Mouse (Mus musculus): ENCODE measurements around the gene Popdc2. TPM values are rescaled to one million over a fixed set of nuclear protein-coding genes. Genes with fewer than 3 reads are reported as not detected.
A peak's percentile ranks its signal among the peaks of the same experiment; 100 is the strongest.

The Popdc2 gene
- polyA plus RNA-seq, 1 experiment: 1.5 TPM

DNA sequence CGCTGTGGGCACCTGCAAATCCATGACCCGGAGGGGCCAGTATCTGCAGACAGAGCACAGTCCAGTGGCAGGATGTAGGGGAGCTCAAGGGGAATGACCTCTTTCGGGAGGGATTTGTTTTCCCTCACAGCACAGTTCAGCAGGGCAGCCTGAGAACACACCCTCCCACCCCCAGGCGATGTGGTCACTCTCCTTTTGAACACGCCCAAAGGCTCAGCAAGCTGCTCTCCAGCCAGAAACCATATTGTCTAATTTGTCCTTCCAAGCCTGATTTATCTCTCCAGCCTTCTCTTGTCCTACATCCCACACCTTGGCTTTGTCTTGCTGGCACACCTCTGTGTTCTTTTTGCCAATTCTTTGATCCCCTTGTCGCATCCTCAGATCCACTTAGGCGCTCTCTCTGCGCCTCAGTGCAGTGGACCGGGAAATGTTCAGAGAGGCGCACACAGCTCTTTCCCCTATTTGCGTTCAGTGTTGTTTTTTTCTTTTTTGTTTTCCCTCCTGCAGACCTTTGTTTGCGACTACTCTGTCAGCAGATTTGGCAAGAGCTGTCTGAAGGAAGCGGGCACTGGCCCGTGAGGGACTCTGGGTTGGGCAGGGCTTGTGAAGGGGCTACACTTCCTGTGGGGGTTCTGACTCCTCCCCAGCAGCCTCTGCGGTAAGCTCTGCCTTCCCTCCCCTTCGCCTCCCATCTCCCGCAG lies 37.7 kb downstream of the Popdc2 start:
- Histone ChIP-seq H3K27me3 (replicated peaks; ENCODE audit: control insufficient read depth, insufficient read depth, low read length) (no peaks in the 10 kb centered on the region), H3K4me3 (ENCODE audit: insufficient read depth, low read depth, low read length) (peak overlapping the region; percentile 14), H3K4me1 (ENCODE audit: control insufficient read depth, insufficient read depth, low read length) (peaks cover 11% of the 10 kb centered on the region; the same call in 1 of the 2 replicates), H3K36me3 (ENCODE audit: control insufficient read depth, insufficient read depth, low read length) (no peaks in the 10 kb centered on the region), H3K27ac (ENCODE audit: insufficient read depth, low read depth, low read length) (no peak overlapping the region; the same call in 1 of the 2 replicates)
- 19% methylated on average over 17 of the region's 17 CpGs for WGBS
- peak; percentile 69 for DNase-seq
- no peak for TF ChIP-seq POLR2A (IDR thresholded peaks at IDR 0.05; ENCODE audit: low read depth, low read length)
- no peak for TF ChIP-seq CTCF (conservative IDR thresholded peaks at IDR 0.05; ENCODE audit: insufficient read depth, insufficient read length, low read depth, low read length)

- H3K4me1 ChIP-seq (ENCODE audit: control insufficient read depth, insufficient read depth, low read length): peaks cover 11% of the 10 kb centered on the region; the same call in 1 of the 2 replicates
- no peak for TF ChIP-seq POLR2A (IDR thresholded peaks at IDR 0.05; ENCODE audit: low read depth, low read length)
- no peak for TF ChIP-seq CTCF (conservative IDR thresholded peaks at IDR 0.05; ENCODE audit: insufficient read depth, insufficient read length, low read depth, low read length)
- DNase-seq: no peak
- H3K4me3 ChIP-seq (ENCODE audit: insufficient read depth, low read depth, low read length): peak overlapping the region; percentile 14; the same call in 1 of the 2 replicates
- H3K36me3 ChIP-seq (ENCODE audit: control insufficient read depth, insufficient read depth, low read length): no peaks in the 10 kb centered on the region
- 89% methylated on average over 9 of the region's 9 CpGs for WGBS
- H3K27me3 ChIP-seq (replicated peaks; ENCODE audit: control insufficient read depth, insufficient read depth, low read length): no peaks in the 10 kb centered on the region
- no peak overlapping the region for H3K27ac ChIP-seq (ENCODE audit: insufficient read depth, low read depth, low read length)
These were observed 38.4 kb downstream of the Popdc2 start for GRCm38 (mm10) chr16:38400311-38400960.

DNA sequence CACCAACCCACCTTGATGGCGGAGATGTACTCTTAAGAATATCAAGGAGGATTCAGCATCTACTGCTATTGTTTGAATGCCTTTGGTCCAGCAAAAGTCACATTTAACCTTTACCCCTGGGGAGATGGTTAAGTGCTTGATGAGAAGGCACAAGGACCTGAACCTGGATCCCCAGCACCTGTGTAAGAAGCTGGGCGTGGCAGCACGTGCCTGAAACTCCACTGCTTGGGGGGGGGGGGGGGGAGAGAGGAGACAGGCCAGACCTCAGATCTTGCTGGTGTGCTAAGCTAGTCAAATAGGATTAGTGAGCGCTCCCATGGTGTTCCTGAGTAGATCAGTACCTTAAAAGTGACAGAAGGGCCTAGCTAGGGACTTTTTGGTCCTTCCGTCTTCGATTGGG lies 39.5 kb downstream of the Popdc2 start:
- no peak for DNase-seq
- Histone ChIP-seq H3K36me3 (ENCODE audit: control insufficient read depth, insufficient read depth, low read length) (no peaks in the 10 kb centered on the region), H3K4me3 (ENCODE audit: insufficient read depth, low read depth, low read length) (no peak overlapping the region), H3K27ac (ENCODE audit: insufficient read depth, low read depth, low read length) (no peak overlapping the region), H3K27me3 (replicated peaks; ENCODE audit: control insufficient read depth, insufficient read depth, low read length) (no peaks in the 10 kb centered on the region), H3K4me1 (ENCODE audit: control insufficient read depth, insufficient read depth, low read length) (peaks cover 8% of the 10 kb centered on the region; the same call in 1 of the 2 replicates)
- TF ChIP-seq CTCF (conservative IDR thresholded peaks at IDR 0.05; ENCODE audit: insufficient read depth, insufficient read length, low read depth, low read length) (no peak), POLR2A (IDR thresholded peaks at IDR 0.05; ENCODE audit: low read depth, low read length) (no peak)
- 95% methylated on average over 6 of the region's 6 CpGs for WGBS

DNA sequence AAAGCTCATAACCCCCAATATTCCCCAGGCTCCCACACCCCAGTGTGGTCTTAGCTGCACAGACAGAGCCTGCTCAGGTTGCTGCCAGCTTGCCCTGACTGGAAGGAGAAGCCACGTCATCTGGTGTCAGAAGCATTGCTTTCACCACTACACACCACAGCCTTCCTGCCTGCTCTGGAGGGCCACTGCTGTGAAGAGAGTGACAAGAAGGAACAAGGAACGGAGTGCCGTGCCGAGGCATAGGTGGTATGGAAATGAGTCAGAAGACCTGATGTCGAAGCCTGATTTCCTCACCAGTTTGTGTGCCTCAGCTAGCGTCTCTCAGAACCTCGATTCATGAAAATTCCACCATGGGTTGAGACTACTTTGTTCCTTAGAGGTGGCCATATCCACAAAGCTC lies 41.6 kb downstream of the Popdc2 start:
- TF ChIP-seq CTCF (conservative IDR thresholded peaks at IDR 0.05; ENCODE audit: insufficient read depth, insufficient read length, low read depth, low read length) (no peak), POLR2A (IDR thresholded peaks at IDR 0.05; ENCODE audit: low read depth, low read length) (no peak)
- no peak overlapping the region for H3K4me3 ChIP-seq (ENCODE audit: insufficient read depth, low read depth, low read length)
- no peaks in the 10 kb centered on the region for H3K27me3 ChIP-seq (replicated peaks; ENCODE audit: control insufficient read depth, insufficient read depth, low read length)
- WGBS: 91% methylated on average over 7 of the region's 7 CpGs
- H3K36me3 ChIP-seq (ENCODE audit: control insufficient read depth, insufficient read depth, low read length): no peaks in the 10 kb centered on the region
- DNase-seq: no peak
- H3K4me1 ChIP-seq (ENCODE audit: control insufficient read depth, insufficient read depth, low read length): peaks cover 8% of the 10 kb centered on the region; the same call in 1 of the 2 replicates
- H3K27ac ChIP-seq (ENCODE audit: insufficient read depth, low read depth, low read length): no peak overlapping the region

DNA sequence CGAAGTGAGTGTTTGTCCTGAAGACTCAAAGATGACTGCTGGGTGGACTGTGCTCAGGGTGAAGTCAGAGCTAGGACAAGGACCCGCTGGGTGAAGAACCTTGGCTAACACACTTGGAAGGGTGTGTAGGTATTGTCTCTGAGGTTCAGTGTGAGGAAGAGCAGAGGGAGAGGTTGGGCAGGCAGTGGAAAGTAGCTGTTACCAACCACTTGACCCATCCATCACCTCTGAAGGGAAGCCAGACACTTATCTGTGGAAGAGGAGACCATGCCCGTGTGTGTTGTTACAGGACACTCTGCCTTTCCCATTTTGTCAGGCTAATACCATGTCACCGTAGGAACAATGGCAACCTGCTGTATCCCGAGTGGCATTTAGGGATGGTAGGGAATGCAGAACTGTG lies 44.3 kb downstream of the Popdc2 start:
- TF ChIP-seq CTCF (conservative IDR thresholded peaks at IDR 0.05; ENCODE audit: insufficient read depth, insufficient read length, low read depth, low read length) (no peak), POLR2A (IDR thresholded peaks at IDR 0.05; ENCODE audit: low read depth, low read length) (no peak)
- no peak overlapping the region for H3K27ac ChIP-seq (ENCODE audit: insufficient read depth, low read depth, low read length)
- H3K36me3 ChIP-seq (ENCODE audit: control insufficient read depth, insufficient read depth, low read length): no peaks in the 10 kb centered on the region
- no peaks in the 10 kb centered on the region for H3K27me3 ChIP-seq (replicated peaks; ENCODE audit: control insufficient read depth, insufficient read depth, low read length)
- H3K4me3 ChIP-seq (ENCODE audit: insufficient read depth, low read depth, low read length): no peak overlapping the region
- 85% methylated on average over 5 of the region's 5 CpGs for WGBS
- H3K4me1 ChIP-seq (ENCODE audit: control insufficient read depth, insufficient read depth, low read length): no peaks in the 10 kb centered on the region
- no peak for DNase-seq

GRCm38 (mm10) chr16:38406708-38407107 lies 44.7 kb downstream of the Popdc2 start:
- H3K4me3 ChIP-seq (ENCODE audit: insufficient read depth, low read depth, low read length): no peak overlapping the region
- H3K4me1 ChIP-seq (ENCODE audit: control insufficient read depth, insufficient read depth, low read length): no peaks in the 10 kb centered on the region
- no peaks in the 10 kb centered on the region for H3K36me3 ChIP-seq (ENCODE audit: control insufficient read depth, insufficient read depth, low read length)
- 88% methylated on average over 6 of the region's 6 CpGs for WGBS
- DNase-seq: no peak
- H3K27ac ChIP-seq (ENCODE audit: insufficient read depth, low read depth, low read length): no peak overlapping the region
- TF ChIP-seq CTCF (conservative IDR thresholded peaks at IDR 0.05; ENCODE audit: insufficient read depth, insufficient read length, low read depth, low read length) (no peak), POLR2A (IDR thresholded peaks at IDR 0.05; ENCODE audit: low read depth, low read length) (no peak)
- no peaks in the 10 kb centered on the region for H3K27me3 ChIP-seq (replicated peaks; ENCODE audit: control insufficient read depth, insufficient read depth, low read length)

- DNase-seq: no peak
- no peaks in the 10 kb centered on the region for H3K4me1 ChIP-seq (ENCODE audit: control insufficient read depth, insufficient read depth, low read length)
- H3K4me3 ChIP-seq (ENCODE audit: insufficient read depth, low read depth, low read length): no peak overlapping the region
- WGBS: 52% methylated on average over 5 of the region's 5 CpGs
- H3K27ac ChIP-seq (ENCODE audit: insufficient read depth, low read depth, low read length): no peak overlapping the region
- no peaks in the 10 kb centered on the region for H3K27me3 ChIP-seq (replicated peaks; ENCODE audit: control insufficient read depth, insufficient read depth, low read length)
- no peaks in the 10 kb centered on the region for H3K36me3 ChIP-seq (ENCODE audit: control insufficient read depth, insufficient read depth, low read length)
- TF ChIP-seq POLR2A (IDR thresholded peaks at IDR 0.05; ENCODE audit: low read depth, low read length): no peak
These were observed 45.6 kb downstream of the Popdc2 start for GRCm38 (mm10) chr16:38407584-38407983.

Data from kidney, adult 2 months (tissue).